ENCODE assay signal across 19 mouse cellular contexts in the genomic region with DNA sequence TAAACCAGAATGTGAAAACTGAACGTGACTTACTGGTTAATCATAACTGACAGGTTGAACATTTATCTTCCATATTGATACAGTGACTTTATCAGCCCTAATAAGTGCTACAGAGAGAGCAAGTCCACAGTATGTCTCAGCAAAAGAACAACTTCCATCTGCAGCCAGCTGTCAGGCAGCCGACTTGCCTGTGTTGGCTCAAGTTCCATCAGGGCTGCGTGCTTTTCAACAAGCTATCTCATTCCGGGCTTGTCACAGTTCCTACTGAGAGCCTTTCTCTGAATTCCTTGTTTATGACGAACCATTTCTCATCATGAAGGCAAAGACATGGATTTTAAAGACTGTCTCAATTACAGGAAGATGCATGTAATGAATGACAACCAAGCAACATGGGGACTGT. TPM values are rescaled to one million over a fixed set of nuclear protein-coding genes. Genes with fewer than 3 reads are reported as not detected.
DNase-seq lines count a peak whose midpoint lies in the region; ATAC-seq and TF ChIP-seq lines count a peak whose summit lies in the region.
"Had no signal": no experiment of that assay in that cellular context is flagged by ENCODE, and none has a peak within 500 bp of the region (broad histone marks: within the 10 kb centered on the region; RNA-seq: fewer than 3 reads in every experiment).

No protein-coding gene starts in this region.

- H3K4me1 ChIP-seq in heart, embryonic 14.5 days (ENCODE audit: control insufficient read depth in 2 of 2, insufficient read depth in 2 of 2, low read length in 2 of 2): peaks cover 7 to 18% of the 10 kb centered on the region in 2 experiments; a peak in 3 of 4 replicates
- no peaks in the 10 kb centered on the region for H3K4me1 ChIP-seq in forebrain, postnatal 0 days (ENCODE audit: insufficient read depth)
- H3K4me1 ChIP-seq: hindbrain, embryonic 15.5 days; limb, embryonic 15.5 days; stomach, embryonic 15.5 days had no signal

- TF ChIP-seq CTCF in layer of hippocampus, adult 2 months (conservative IDR thresholded peaks at IDR 0.05): no peak
- no peak for TF ChIP-seq CTCF in forebrain, postnatal 0 days (IDR thresholded peaks at IDR 0.05; ENCODE audit: low read depth)

- peak; percentile 10 for DNase-seq in gastrocnemius, postnatal 10 days
- DNase-seq in gastrocnemius, postnatal 4 days (ENCODE audit: low spot score in 2 of 2): no peak
- no peak for DNase-seq in layer of hippocampus, adult 2 months (ENCODE audit: low spot score in 2 of 2)
- DNase-seq in layer of hippocampus, postnatal 25 days (ENCODE audit: extremely low spot score in 1 of 2, low spot score in 1 of 2): no peak
- DNase-seq in lung, postnatal 14 days: peak; percentile 46
- DNase-seq in forebrain, postnatal 0 days: no peak
- DNase-seq in spleen, postnatal 10 days (ENCODE audit: low spot score in 2 of 2): no peak
- DNase-seq: adrenal gland, postnatal 36 days; cerebellum, postnatal 10 days; gastrocnemius, postnatal 25 days; kidney, adult 11 months; liver, postnatal 0 days; thymus, postnatal 36 days had no signal

- H3K9ac ChIP-seq in heart, embryonic 14.5 days (ENCODE audit: low read length): no peak overlapping the region
- no peak overlapping the region for H3K9ac ChIP-seq in forebrain, postnatal 0 days
- H3K9ac ChIP-seq: hindbrain, embryonic 15.5 days; limb, embryonic 15.5 days; liver, postnatal 0 days; stomach, embryonic 15.5 days had no signal

- 34% methylated on average over 5 of the region's 5 CpGs for WGBS in heart, embryonic 14.5 days
- WGBS in forebrain, postnatal 0 days: 52% methylated on average over 5 of the region's 5 CpGs

- peak; percentile 26; the same call in 1 of the 2 replicates for ATAC-seq in heart, embryonic 14.5 days (ENCODE audit: insufficient number of reproducible peaks, insufficient read depth, low FRiP score, low read depth)
- ATAC-seq in forebrain, postnatal 0 days: no peak
- ATAC-seq: liver, postnatal 0 days had no signal

- no peaks in the 10 kb centered on the region for H3K27me3 ChIP-seq in heart, embryonic 14.5 days (ENCODE audit: control insufficient read depth, insufficient read depth, low read length)
- H3K27me3 ChIP-seq in forebrain, postnatal 0 days (ENCODE audit: insufficient read depth, low read length): no peaks in the 10 kb centered on the region
- H3K27me3 ChIP-seq: CH12.LX; hindbrain, embryonic 15.5 days; limb, embryonic 15.5 days; stomach, embryonic 15.5 days had no signal

- H3K36me3 ChIP-seq in heart, embryonic 14.5 days (ENCODE audit: control insufficient read depth, insufficient read depth, low read length): no peaks in the 10 kb centered on the region
- H3K36me3 ChIP-seq in forebrain, postnatal 0 days (ENCODE audit: insufficient read depth): no peaks in the 10 kb centered on the region
- H3K36me3 ChIP-seq: hindbrain, embryonic 15.5 days; limb, embryonic 15.5 days; stomach, embryonic 15.5 days had no signal

- no peak overlapping the region for H3K4me3 ChIP-seq in layer of hippocampus, adult 2 months
- no peak overlapping the region for H3K4me3 ChIP-seq in heart, embryonic 14.5 days (ENCODE audit: control insufficient read depth in 1 of 2, insufficient read depth in 1 of 2, low read depth in 1 of 2, low read length in 2 of 2)
- H3K4me3 ChIP-seq in forebrain, postnatal 0 days (ENCODE audit: low read depth, low read length): no peak overlapping the region
- H3K4me3 ChIP-seq: hindbrain, embryonic 15.5 days; limb, embryonic 15.5 days; stomach, embryonic 15.5 days had no signal

- 0 out of 2 replicates have a peak overlapping the region, but pooled peaks have one; percentile 32 for H3K27ac ChIP-seq in layer of hippocampus, adult 2 months
- H3K27ac ChIP-seq in heart, embryonic 14.5 days (replicated peaks in 1 of 2; ENCODE audit: control insufficient read depth in 1 of 2, insufficient read depth in 1 of 2, low read depth in 2 of 2, low read length in 2 of 2): peak overlapping the region; percentile 14 to 76; a peak in 3 of 4 replicates
- H3K27ac ChIP-seq in forebrain, postnatal 0 days (ENCODE audit: low read depth, low read length): no peak overlapping the region
- H3K27ac ChIP-seq: hindbrain, embryonic 15.5 days; limb, embryonic 15.5 days; stomach, embryonic 15.5 days had no signal

- no peaks in the 10 kb centered on the region for H3K9me3 ChIP-seq in heart, embryonic 14.5 days (ENCODE audit: control insufficient read depth, low read length)
- no peaks in the 10 kb centered on the region for H3K9me3 ChIP-seq in forebrain, postnatal 0 days (ENCODE audit: low read length)
- H3K9me3 ChIP-seq: hindbrain, embryonic 15.5 days; limb, embryonic 15.5 days; stomach, embryonic 15.5 days had no signal

- no peak overlapping the region for H3K4me2 ChIP-seq in heart, embryonic 14.5 days (ENCODE audit: low read length)
- no peak overlapping the region for H3K4me2 ChIP-seq in forebrain, postnatal 0 days (ENCODE audit: low read depth)
- H3K4me2 ChIP-seq: hindbrain, embryonic 15.5 days; limb, embryonic 15.5 days; midbrain, embryonic 11.5 days; stomach, embryonic 15.5 days had no signal

RNA-seq across cellular contexts. Expression of gene Fxn, which starts 52.6 kb away (rescaled TPM):
- 10 to 100 TPM; 21.5 to 22.3 TPM for total RNA-seq in gastrocnemius, postnatal 10 days (2021)
- total RNA-seq in gastrocnemius, postnatal 4 days (2021): 10 to 100 TPM; 21.9 to 22.2 TPM
- 1 to 10 TPM; 7.4 to 8.8 TPM for total RNA-seq in layer of hippocampus, adult 2 months (2021)
- total RNA-seq in layer of hippocampus, postnatal 25 days (2021): 1 to 10 TPM; 7.1 to 9.3 TPM
- 60.4 and 64.6 TPM in 2 replicates for polyA plus RNA-seq in heart, embryonic 14.5 days (2014; fragmentation: Nextera tagmentation; extraction: Ambion mirVana)
- 15.0 and 26.0 TPM in 2 replicates for total RNA-seq in forebrain, postnatal 0 days (2014; rRNA removed)
- polyA plus RNA-seq in forebrain, postnatal 0 days (2015; fragmentation: Nextera tagmentation; extraction: Ambion mirVana): 33.3 and 33.4 TPM in 2 replicates

Comparison
In these comparisons a context has a peak if more than half of its experiments do, and no peak if none do; other contexts are left out.
1. DNase-seq: peak in gastrocnemius, postnatal 10 days (single experiment) and lung, postnatal 14 days (single experiment); none in gastrocnemius, postnatal 4 days (0 of 2), layer of hippocampus, adult 2 months (0 of 2), layer of hippocampus, postnatal 25 days (0 of 2), forebrain, postnatal 0 days (single experiment) and spleen, postnatal 10 days (0 of 2).